Mouse (Mus musculus) liver, adult 2 months (tissue): ENCODE measurements at regions not wholly inside any gene's neighbourhood (a gene's known extent, or its start where the extent isn't known, plus 50 kb on each side); places are given as distances from the start of the nearest gene placed in this dataset.

Experiments used
- CTCF ChIP-seq: fragments of 200-500 bp; IDR thresholded peaks from 2 replicates; pipeline ENCODE4 v1.5.1; 2011; ENCODE audit warnings: low read depth, low read length, control low read depth
- POLR2A ChIP-seq: fragments of 200-500 bp; IDR thresholded peaks from 2 replicates; pipeline ENCODE4 v1.6.1; 2011; ENCODE audit warnings: low read length, control low read depth; ENCODE audit not compliant: insufficient read depth; ENCODE audit errors: extremely low read depth

DNA sequence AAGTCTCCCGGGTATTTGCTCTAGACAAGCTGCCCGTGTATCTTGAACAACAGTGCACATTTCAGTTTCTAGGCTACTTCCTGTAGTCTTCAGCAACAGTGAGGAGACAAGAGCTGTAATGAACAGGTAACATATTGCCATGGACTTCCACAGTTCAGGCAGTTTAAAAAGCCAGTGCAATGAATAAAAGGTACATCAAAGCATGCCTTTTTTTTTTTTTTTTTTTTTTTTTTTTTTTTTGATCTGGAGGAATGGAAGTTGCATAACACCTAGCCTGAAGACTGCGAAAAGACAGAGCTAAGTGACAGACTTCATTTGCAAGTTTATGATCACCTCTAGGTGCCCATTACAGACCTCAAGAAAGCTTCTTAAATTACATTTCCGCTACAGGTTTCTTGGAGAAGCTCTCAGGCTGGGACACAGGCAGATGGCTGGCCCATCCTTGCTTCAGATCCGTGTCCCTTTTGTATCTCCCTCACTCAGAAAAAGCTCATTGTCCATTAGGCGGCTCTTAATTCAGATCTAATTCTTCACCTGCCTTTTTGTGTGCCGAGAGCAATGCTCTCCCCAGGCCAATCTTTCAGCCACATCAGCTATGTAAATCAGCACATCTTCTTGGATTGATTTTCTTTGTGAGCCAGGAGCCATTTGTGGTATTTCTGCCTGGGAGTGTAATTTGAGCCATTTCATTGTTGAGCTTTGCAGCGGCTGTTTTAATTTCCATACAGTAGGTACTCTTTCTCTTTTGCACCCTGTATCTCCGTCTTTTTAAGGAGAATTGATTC, 78.6 kb upstream of the Cnr1 start:
- no peak for TF ChIP-seq CTCF
- no peak for TF ChIP-seq POLR2A
